17 mouse cellular contexts compared by ENCODE assay signal in the genomic region with DNA sequence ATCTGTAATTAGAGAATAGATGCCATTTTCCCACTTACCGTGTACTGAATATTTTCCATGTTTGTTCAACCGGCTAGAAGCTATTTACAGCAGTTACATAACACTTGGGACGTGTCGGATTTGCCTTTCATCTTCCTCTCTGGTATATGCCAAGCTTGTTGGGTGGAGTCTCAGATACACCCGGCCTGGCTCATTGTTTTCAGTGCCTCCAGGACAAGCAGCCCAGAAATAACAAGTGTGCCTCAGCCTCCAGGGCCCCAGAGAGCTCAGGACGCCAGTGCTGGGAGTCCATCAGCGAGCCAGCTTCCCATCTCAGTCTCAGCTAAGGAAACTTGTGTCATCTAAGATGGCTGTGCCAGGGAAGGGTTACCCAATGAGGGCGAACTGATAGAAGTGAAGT. TPM values are rescaled to one million over a fixed set of nuclear protein-coding genes. Genes with fewer than 3 reads are reported as not detected.
DNase-seq lines count a peak whose midpoint lies in the region; ATAC-seq lines count a peak whose summit lies in the region.
"Had no signal": no experiment of that assay in that cellular context is flagged by ENCODE, and none has a peak within 500 bp of the region (broad histone marks: within the 10 kb centered on the region; RNA-seq: fewer than 3 reads in every experiment).

No protein-coding gene starts in this region.

- H3K36me3 ChIP-seq in heart, embryonic 10.5 days: no peaks in the 10 kb centered on the region
- H3K36me3 ChIP-seq in heart, embryonic 16.5 days (ENCODE audit: control insufficient read depth, insufficient read depth): no peaks in the 10 kb centered on the region
- H3K36me3 ChIP-seq in lung, embryonic 16.5 days (ENCODE audit: control insufficient read depth, insufficient read depth, low read length): no peaks in the 10 kb centered on the region
- no peaks in the 10 kb centered on the region for H3K36me3 ChIP-seq in hindbrain, embryonic 11.5 days (ENCODE audit: control insufficient read depth, insufficient read depth, low read length)
- H3K36me3 ChIP-seq in intestine, embryonic 15.5 days: no peaks in the 10 kb centered on the region
- H3K36me3 ChIP-seq: hindbrain, embryonic 15.5 days; liver, embryonic 12.5 days; midbrain, embryonic 12.5 days; neural tube, embryonic 13.5 days had no signal

- H3K9me3 ChIP-seq in heart, embryonic 10.5 days: no peaks in the 10 kb centered on the region
- H3K9me3 ChIP-seq in heart, embryonic 16.5 days (replicated peaks; ENCODE audit: control insufficient read depth, low read length): no peaks in the 10 kb centered on the region
- H3K9me3 ChIP-seq in lung, embryonic 16.5 days (ENCODE audit: control insufficient read depth, low read length): no peaks in the 10 kb centered on the region
- H3K9me3 ChIP-seq in hindbrain, embryonic 11.5 days (ENCODE audit: control insufficient read depth, low read length): no peaks in the 10 kb centered on the region
- H3K9me3 ChIP-seq in intestine, embryonic 15.5 days: no peaks in the 10 kb centered on the region
- H3K9me3 ChIP-seq: hindbrain, embryonic 15.5 days; liver, embryonic 12.5 days; midbrain, embryonic 12.5 days; neural tube, embryonic 13.5 days had no signal

- H3K27me3 ChIP-seq in heart, embryonic 10.5 days (ENCODE audit: insufficient read depth, poor library complexity, severe bottlenecking): no peaks in the 10 kb centered on the region
- no peaks in the 10 kb centered on the region for H3K27me3 ChIP-seq in heart, embryonic 16.5 days (ENCODE audit: control insufficient read depth, insufficient read depth, low read length)
- no peaks in the 10 kb centered on the region for H3K27me3 ChIP-seq in lung, embryonic 16.5 days (ENCODE audit: control insufficient read depth, insufficient read depth, low read depth, low read length)
- H3K27me3 ChIP-seq in hindbrain, embryonic 11.5 days (ENCODE audit: control insufficient read depth, insufficient read depth, low read length): no peaks in the 10 kb centered on the region
- H3K27me3 ChIP-seq in intestine, embryonic 15.5 days (replicated peaks): no peaks in the 10 kb centered on the region
- H3K27me3 ChIP-seq: hindbrain, embryonic 15.5 days; liver, embryonic 12.5 days; neural tube, embryonic 13.5 days had no signal

- H3K4me3 ChIP-seq in heart, embryonic 10.5 days: no peak overlapping the region
- no peak overlapping the region for H3K4me3 ChIP-seq in heart, embryonic 16.5 days (ENCODE audit: low read length)
- no peak overlapping the region for H3K4me3 ChIP-seq in lung, embryonic 16.5 days (ENCODE audit: low read length)
- H3K4me3 ChIP-seq in hindbrain, embryonic 11.5 days (ENCODE audit: low read depth, low read length): no peak overlapping the region
- H3K4me3 ChIP-seq in intestine, embryonic 15.5 days (replicated peaks): no peak overlapping the region
- H3K4me3 ChIP-seq: hindbrain, embryonic 15.5 days; liver, embryonic 12.5 days; midbrain, embryonic 12.5 days; neural tube, embryonic 13.5 days had no signal

- peak; percentile 73; the same call in 1 of the 2 replicates for ATAC-seq in heart, embryonic 16.5 days (replicated peaks; ENCODE audit: extremely low read depth, insufficient read depth, low FRiP score)
- peak; percentile 28; the same call in 1 of the 2 replicates for ATAC-seq in lung, embryonic 16.5 days (ENCODE audit: low read depth)
- ATAC-seq in hindbrain, embryonic 11.5 days (ENCODE audit: low FRiP score): no peak
- ATAC-seq in intestine, embryonic 15.5 days: no peak
- ATAC-seq: forebrain, embryonic 14.5 days; liver, embryonic 12.5 days had no signal

- no peak overlapping the region for H3K27ac ChIP-seq in heart, embryonic 10.5 days
- H3K27ac ChIP-seq in heart, embryonic 16.5 days (ENCODE audit: low read length): no peak overlapping the region
- H3K27ac ChIP-seq in lung, embryonic 16.5 days (ENCODE audit: low read length): no peak overlapping the region
- no peak overlapping the region for H3K27ac ChIP-seq in hindbrain, embryonic 11.5 days (ENCODE audit: low read depth, low read length)
- H3K27ac ChIP-seq in intestine, embryonic 15.5 days: no peak overlapping the region
- H3K27ac ChIP-seq: hindbrain, embryonic 15.5 days; liver, embryonic 12.5 days; midbrain, embryonic 12.5 days; neural tube, embryonic 13.5 days had no signal

- peaks cover 15% of the 10 kb centered on the region for H3K4me1 ChIP-seq in heart, embryonic 10.5 days
- no peaks in the 10 kb centered on the region for H3K4me1 ChIP-seq in heart, embryonic 16.5 days (ENCODE audit: control insufficient read depth, insufficient read depth, low read length)
- H3K4me1 ChIP-seq in lung, embryonic 16.5 days (replicated peaks; ENCODE audit: control insufficient read depth, insufficient read depth, low read length): 0 out of 2 replicates have a peak, but pooled peaks cover 2% of the 10 kb centered on the region
- H3K4me1 ChIP-seq in hindbrain, embryonic 11.5 days (replicated peaks; ENCODE audit: control insufficient read depth, insufficient read depth, low read length): no peaks in the 10 kb centered on the region
- H3K4me1 ChIP-seq in intestine, embryonic 15.5 days (replicated peaks): no peaks in the 10 kb centered on the region
- H3K4me1 ChIP-seq: hindbrain, embryonic 15.5 days; liver, embryonic 12.5 days; midbrain, embryonic 12.5 days; neural tube, embryonic 13.5 days had no signal

- DNase-seq in heart, adult 11 months: peak; percentile 98
- no peak for DNase-seq in heart, embryonic 10.5 days (ENCODE audit: low spot score)
- peak; percentile 57 for DNase-seq in Muller cell, postnatal 12 days (ENCODE audit: inconsistent ontology term)
- no peak for DNase-seq in hindbrain, embryonic 11.5 days (ENCODE audit: low spot score)
- no peak for DNase-seq in cerebellum, postnatal 36 days
- DNase-seq: B cell, adult 2 months; cerebellum, postnatal 10 days; kidney, adult 18-20 months; thymus, postnatal 36 days had no signal

- 61% methylated on average over 8 of the region's 8 CpGs for WGBS in heart, embryonic 10.5 days
- 48% methylated on average over 8 of the region's 8 CpGs for WGBS in heart, embryonic 16.5 days
- WGBS in lung, embryonic 16.5 days: 47% methylated on average over 8 of the region's 8 CpGs
- 76% methylated on average over 8 of the region's 8 CpGs for WGBS in hindbrain, embryonic 11.5 days
- 69% methylated on average over 8 of the region's 8 CpGs for WGBS in intestine, embryonic 15.5 days

- H3K9ac ChIP-seq in heart, embryonic 16.5 days (ENCODE audit: low read length): no peak overlapping the region
- no peak overlapping the region for H3K9ac ChIP-seq in lung, embryonic 16.5 days (ENCODE audit: low read length)
- H3K9ac ChIP-seq in hindbrain, embryonic 11.5 days (ENCODE audit: low read depth, low read length): no peak overlapping the region
- H3K9ac ChIP-seq in intestine, embryonic 15.5 days: no peak overlapping the region
- H3K9ac ChIP-seq: hindbrain, embryonic 15.5 days; liver, embryonic 12.5 days; midbrain, embryonic 12.5 days; neural tube, embryonic 13.5 days had no signal

- no peak overlapping the region for H3K4me2 ChIP-seq in heart, embryonic 16.5 days (ENCODE audit: low read depth, low read length)
- H3K4me2 ChIP-seq in lung, embryonic 16.5 days (ENCODE audit: low read depth, low read length): no peak overlapping the region
- H3K4me2 ChIP-seq in hindbrain, embryonic 11.5 days (replicated peaks; ENCODE audit: low read depth, low read length): no peak overlapping the region
- H3K4me2 ChIP-seq in intestine, embryonic 15.5 days (replicated peaks): no peak overlapping the region
- H3K4me2 ChIP-seq: hindbrain, embryonic 15.5 days; liver, embryonic 12.5 days; midbrain, embryonic 12.5 days; neural tube, embryonic 13.5 days had no signal

RNA-seq across cellular contexts. Expression of a gene that starts 33.7 kb away (rescaled TPM):
- polyA plus RNA-seq in heart, embryonic 10.5 days (2016; fragmentation: Nextera tagmentation; extraction: Ambion mirVana): 92.1 and 96.5 TPM in 2 replicates
- polyA plus RNA-seq in heart, embryonic 16.5 days (2015; fragmentation: Nextera tagmentation; extraction: Ambion mirVana): 45.6 and 55.2 TPM in 2 replicates
- polyA plus RNA-seq in lung, embryonic 16.5 days (2015; fragmentation: Nextera tagmentation; extraction: Ambion mirVana): 92.5 and 122 TPM in 2 replicates
- polyA plus RNA-seq in hindbrain, embryonic 11.5 days (2014; fragmentation: Nextera tagmentation; extraction: Ambion mirVana): 185 and 200 TPM in 2 replicates
- 66.8 and 77.9 TPM in 2 replicates for polyA plus RNA-seq in intestine, embryonic 15.5 days (2015; fragmentation: Nextera tagmentation; extraction: Ambion mirVana)

RNA-seq across cellular contexts. Expression of a gene that starts 58.6 kb away (rescaled TPM):
- polyA plus RNA-seq in heart, embryonic 10.5 days (2016; fragmentation: Nextera tagmentation; extraction: Ambion mirVana): 23.3 and 26.0 TPM in 2 replicates
- polyA plus RNA-seq in heart, embryonic 16.5 days (2015; fragmentation: Nextera tagmentation; extraction: Ambion mirVana): 20.2 and 23.7 TPM in 2 replicates
- 28.2 and 29.1 TPM in 2 replicates for polyA plus RNA-seq in lung, embryonic 16.5 days (2015; fragmentation: Nextera tagmentation; extraction: Ambion mirVana)
- polyA plus RNA-seq in hindbrain, embryonic 11.5 days (2014; fragmentation: Nextera tagmentation; extraction: Ambion mirVana): 27.3 and 28.9 TPM in 2 replicates
- 24.1 and 25.2 TPM in 2 replicates for polyA plus RNA-seq in intestine, embryonic 15.5 days (2015; fragmentation: Nextera tagmentation; extraction: Ambion mirVana)

Comparison
In these comparisons a context has a peak if more than half of its experiments do, and no peak if none do; other contexts are left out.
1. DNase-seq: peak in heart, adult 11 months (single experiment) and Muller cell, postnatal 12 days (single experiment); none in heart, embryonic 10.5 days (single experiment), hindbrain, embryonic 11.5 days (single experiment) and cerebellum, postnatal 36 days (0 of 2).
2. ATAC-seq: peak in heart, embryonic 16.5 days (single experiment) and lung, embryonic 16.5 days (single experiment); none in hindbrain, embryonic 11.5 days (single experiment) and intestine, embryonic 15.5 days (single experiment).